Mouse (Mus musculus) liver, adult 2 months (tissue): ENCODE data around the gene Cuedc2. TPM values are rescaled to one million over a fixed set of nuclear protein-coding genes. Genes with fewer than 3 reads are reported as not detected.

Source experiments
- DNase-seq: peaks from one replicate; pipeline ENCODE4 v3.0.0-alpha.2; 2011; ENCODE audit warnings: low read depth, low spot score; ENCODE audit errors: extremely low read depth
- H3K27ac ChIP-seq: fragments of 200-500 bp; replicated peaks from 2 replicates; pipeline ENCODE4 v1.5.1; 2012; ENCODE audit warnings: low read depth, mild to moderate bottlenecking, control low read depth, inconsistent platforms, low read length; ENCODE audit not compliant: insufficient read depth
- H3K27me3 ChIP-seq: fragments of 200-500 bp; 2 replicates; pipeline ENCODE4 v1.6.1; 2012; ENCODE audit warnings: mild to moderate bottlenecking, moderate library complexity, low read length, inconsistent platforms; ENCODE audit not compliant: control insufficient read depth, insufficient read depth
- H3K36me3 ChIP-seq: fragments of 200-500 bp; 2 replicates; pipeline ENCODE4 v1.6.1; 2012; ENCODE audit warnings: low read length, inconsistent platforms; ENCODE audit not compliant: control insufficient read depth, insufficient read depth
- H3K4me1 ChIP-seq: fragments of 200-500 bp; 2 replicates; pipeline ENCODE4 v1.6.1; 2011; ENCODE audit warnings: low read length; ENCODE audit not compliant: control insufficient read depth, insufficient read depth
- H3K4me3 ChIP-seq: fragments of 200-500 bp; 2 replicates; pipeline ENCODE4 v1.5.1; 2011; ENCODE audit warnings: low read depth, mild to moderate bottlenecking, control low read depth, low read length, moderate library complexity; ENCODE audit not compliant: insufficient read depth
- H3K79me2 ChIP-seq: fragments of 200-500 bp; 2 replicates; pipeline ENCODE4 v1.6.1; 2012; ENCODE audit warnings: inconsistent platforms, mild to moderate bottlenecking, low read length, moderate library complexity; ENCODE audit not compliant: control insufficient read depth, insufficient read depth
- H3K9ac ChIP-seq: fragments of 200-500 bp; 2 replicates; pipeline ENCODE4 v1.6.1; 2012; ENCODE audit warnings: low read depth, mild to moderate bottlenecking, control low read depth, inconsistent platforms, low read length
- CTCF ChIP-seq: fragments of 200-500 bp; IDR thresholded peaks from 2 replicates; pipeline ENCODE4 v1.5.1; 2011; ENCODE audit warnings: low read depth, low read length, control low read depth
- POLR2A ChIP-seq: fragments of 200-500 bp; IDR thresholded peaks from 2 replicates; pipeline ENCODE4 v1.6.1; 2011; ENCODE audit warnings: low read length, control low read depth; ENCODE audit not compliant: insufficient read depth; ENCODE audit errors: extremely low read depth
- WGBS: fragments of 180-500 bp; shearing (Covaris S2); methylation state at CpG from one replicate; pipeline ENCODE4 v1.1.7; 2018; 5-methylcytosine and 5-hydroxymethylcytosine counted together
- polyA plus RNA-seq: library from polyadenylated mRNA; depleted of rRNA; stranded (reverse); fragments of >200 nt; gene quantifications from 2 replicates; pipeline ENCODE4 v1.2.3, GENCODE M21; 2012
- total RNA-seq: library from RNA; depleted of rRNA; stranded (reverse); fragments of >200 nt; gene quantifications from 2 replicates; pipeline ENCODE4 v1.2.3, GENCODE M21; 2014

Cuedc2 gene
- total and polyA plus RNA-seq, 2 experiments = 19.5 to 24.6 TPM

DNA sequence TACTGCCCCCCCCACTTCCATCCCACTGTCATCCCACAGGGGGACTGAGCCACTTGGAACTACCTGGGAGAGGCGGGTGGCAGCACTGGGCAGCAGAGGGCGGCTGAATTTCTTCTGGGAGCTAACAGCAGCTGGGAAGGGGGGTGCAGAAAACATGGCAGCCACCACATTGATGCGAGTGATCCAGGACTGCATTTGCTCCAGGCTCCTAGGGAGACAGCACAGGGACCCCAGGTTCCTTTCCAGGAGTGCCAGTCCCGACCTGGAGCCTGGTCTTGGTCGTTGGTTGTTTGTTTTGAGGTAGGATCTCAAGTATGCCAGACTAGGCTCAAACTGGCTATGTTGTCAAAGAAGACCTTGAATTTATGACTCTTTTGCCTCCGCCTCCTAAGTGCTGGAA is 24.9 kb downstream of the Cuedc2 start:
- no peak overlapping the region for H3K4me3 ChIP-seq
- no peaks in the 10 kb centered on the region for H3K4me1 ChIP-seq
- H3K36me3 ChIP-seq = no peaks in the 10 kb centered on the region; the same call in 1 of the 2 replicates
- TF ChIP-seq POLR2A (no peak), CTCF (no peak)
- DNase-seq = no peak
- H3K79me2 ChIP-seq = no peaks in the 10 kb centered on the region
- peaks cover 28% of the 10 kb centered on the region for H3K27me3 ChIP-seq
- H3K27ac ChIP-seq = no peak overlapping the region
- WGBS = 85% methylated on average over 6 of the region's 6 CpGs
- H3K9ac ChIP-seq = no peak overlapping the region

DNA sequence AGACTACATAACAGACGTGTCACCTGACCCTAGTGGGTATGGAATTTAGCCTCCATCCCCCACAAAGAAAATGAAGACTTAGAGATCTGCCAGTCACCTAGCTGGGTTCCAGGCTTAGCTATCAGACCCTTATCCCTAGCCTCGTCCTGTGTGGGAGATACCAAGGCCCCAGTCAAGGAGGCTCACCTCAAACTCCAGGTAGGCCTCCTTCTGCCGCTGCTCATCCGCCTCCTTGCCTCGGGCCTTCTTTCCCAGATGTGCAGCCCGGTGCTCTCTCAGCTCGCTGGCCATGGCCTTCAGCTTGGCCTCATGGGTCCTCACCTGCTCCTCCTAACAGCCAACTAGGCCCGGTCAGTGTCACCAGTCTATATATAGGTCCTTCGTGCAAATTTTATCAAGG is 25.4 kb downstream of the Cuedc2 start:
- Histone ChIP-seq H3K4me3 (no peak overlapping the region), H3K27me3 (peaks cover 24% of the 10 kb centered on the region), H3K36me3 (no peaks in the 10 kb centered on the region; the same call in 1 of the 2 replicates), H3K9ac (no peak overlapping the region), H3K4me1 (no peaks in the 10 kb centered on the region), H3K79me2 (no peaks in the 10 kb centered on the region), H3K27ac (no peak overlapping the region)
- no peak for DNase-seq
- 93% methylated on average over 9 of the region's 9 CpGs for WGBS
- no peak for TF ChIP-seq POLR2A
- TF ChIP-seq CTCF = no peak

- H3K9ac ChIP-seq = no peak overlapping the region
Measured at GRCm38 (mm10) chr19:46312566-46312965, 25.9 kb downstream of the Cuedc2 start.

GRCm38 (mm10) chr19:46311341-46311740 is 27.2 kb downstream of the Cuedc2 start:
- H3K4me3 ChIP-seq = no peak overlapping the region
- no peaks in the 10 kb centered on the region for H3K79me2 ChIP-seq
- H3K9ac ChIP-seq = no peak overlapping the region
- DNase-seq = no peak
- 96% methylated on average over 9 of the region's 9 CpGs for WGBS
- H3K4me1 ChIP-seq = no peaks in the 10 kb centered on the region
- no peak for TF ChIP-seq POLR2A
- no peak for TF ChIP-seq CTCF
- peaks cover 9% of the 10 kb centered on the region for H3K27me3 ChIP-seq
- no peak overlapping the region for H3K27ac ChIP-seq
- H3K36me3 ChIP-seq = no peaks in the 10 kb centered on the region; the same call in 1 of the 2 replicates

More at GRCm38 (mm10) chr19:46312566-46312965, 25.9 kb downstream of the Cuedc2 start:
- no peaks in the 10 kb centered on the region for H3K79me2 ChIP-seq
- H3K27me3 ChIP-seq = peaks cover 21% of the 10 kb centered on the region
- H3K36me3 ChIP-seq = no peaks in the 10 kb centered on the region; the same call in 1 of the 2 replicates
- DNase-seq = no peak
- H3K4me1 ChIP-seq = no peaks in the 10 kb centered on the region
- H3K4me3 ChIP-seq = no peak overlapping the region
- no peak overlapping the region for H3K27ac ChIP-seq
- no peak for TF ChIP-seq POLR2A
- no peak for TF ChIP-seq CTCF
- 95% methylated on average over 21 of the region's 21 CpGs for WGBS

GRCm38 (mm10) chr19:46310312-46310865 is 28.1 kb downstream of the Cuedc2 start:
- DNase-seq = no peak
- WGBS = 98% methylated on average over 12 of the region's 12 CpGs
- Histone ChIP-seq H3K9ac (no peak overlapping the region), H3K27ac (no peak overlapping the region), H3K27me3 (peaks cover 8% of the 10 kb centered on the region), H3K36me3 (no peaks in the 10 kb centered on the region; the same call in 1 of the 2 replicates), H3K4me1 (0 out of 2 replicates have a peak, but pooled peaks cover 3% of the 10 kb centered on the region), H3K79me2 (no peaks in the 10 kb centered on the region), H3K4me3 (no peak overlapping the region)
- no peak for TF ChIP-seq POLR2A
- no peak for TF ChIP-seq CTCF

GRCm38 (mm10) chr19:46309651-46310305 is 28.7 kb downstream of the Cuedc2 start:
- Histone ChIP-seq H3K9ac (no peak overlapping the region), H3K79me2 (no peaks in the 10 kb centered on the region), H3K36me3 (no peaks in the 10 kb centered on the region; the same call in 1 of the 2 replicates), H3K27ac (no peak overlapping the region), H3K27me3 (peaks cover 7% of the 10 kb centered on the region), H3K4me1 (0 out of 2 replicates have a peak, but pooled peaks cover 3% of the 10 kb centered on the region), H3K4me3 (no peak overlapping the region)
- no peak for DNase-seq
- 87% methylated on average over 21 of the region's 21 CpGs for WGBS
- no peak for TF ChIP-seq CTCF
- TF ChIP-seq POLR2A = no peak
